Mouse (Mus musculus) midbrain, postnatal 0 days (tissue): Measurements from ENCODE around the gene Syce1l. TPM values are rescaled to one million over a fixed set of nuclear protein-coding genes. Genes with fewer than 3 reads are reported as not detected.

Source experiments
- ATAC-seq: fragments of 200-750 bp; cut with Nextera tagmentation; 2 replicates; pipeline ENCODE4 v1.8.0; 2017; ENCODE audit warnings: moderate number of reproducible peaks, mild to moderate bottlenecking, moderate TSS enrichment, moderate library complexity; ENCODE audit not compliant: low FRiP score
- DNase-seq: peaks from one replicate; pipeline ENCODE4 v3.0.0-alpha.2; 2015; ENCODE audit warnings: low spot score
- H3K27ac ChIP-seq: fragments of 300-500 bp; sonication (generic); 2 replicates; pipeline ENCODE4 v1.5.1; 2014; ENCODE audit warnings: low read depth, mild to moderate bottlenecking, low read length, mixed read lengths
- H3K27me3 ChIP-seq: fragments of 300-500 bp; sonication (generic); 2 replicates; pipeline ENCODE4 v1.6.1; 2014; ENCODE audit warnings: low read length, control low read depth, mixed read lengths; ENCODE audit not compliant: insufficient read depth
- H3K36me3 ChIP-seq: fragments of 300-500 bp; sonication (generic); 2 replicates; pipeline ENCODE4 v1.6.1; 2014; ENCODE audit warnings: low read length, control low read depth, mixed read lengths; ENCODE audit not compliant: insufficient read depth
- H3K4me1 ChIP-seq: fragments of 300-500 bp; sonication (generic); 2 replicates; pipeline ENCODE4 v1.6.1; 2014; ENCODE audit warnings: mild to moderate bottlenecking, control low read depth, antibody characterized with exemption, low read length, mixed read lengths; ENCODE audit not compliant: insufficient read depth
- H3K4me2 ChIP-seq: fragments of 300-500 bp; sonication (generic); 2 replicates; pipeline ENCODE4 v1.6.1; 2014; ENCODE audit warnings: low read depth, mild to moderate bottlenecking, low read length, mixed read lengths; ENCODE audit not compliant: poor library complexity, severe bottlenecking
- H3K4me3 ChIP-seq: fragments of 300-500 bp; sonication (generic); 2 replicates; pipeline ENCODE4 v1.5.1; 2014; ENCODE audit warnings: low read depth, mild to moderate bottlenecking, low read length, moderate library complexity
- H3K9ac ChIP-seq: fragments of 300-500 bp; sonication (generic); replicated peaks from 2 replicates; pipeline ENCODE4 v1.6.1; 2014; ENCODE audit warnings: mild to moderate bottlenecking, low read length, moderate library complexity, mixed read lengths; ENCODE audit not compliant: poor library complexity, severe bottlenecking
- H3K9me3 ChIP-seq: fragments of 300-500 bp; sonication (generic); 2 replicates; pipeline ENCODE4 v1.6.1; 2016; ENCODE audit warnings: low read length, control low read depth
- CTCF ChIP-seq: IDR thresholded peaks from 2 replicates; pipeline ENCODE4 v1.5.1; 2016; ENCODE audit warnings: antibody characterized with exemption, mild to moderate bottlenecking
- WGBS: fragments of 180-500 bp; shearing (Covaris S2); extraction: QIAGEN DNeasy Blood & Tissue Kit; methylation state at CpG from one replicate; pipeline ENCODE4 v1.1.7; 2014; 5-methylcytosine and 5-hydroxymethylcytosine counted together
- polyA plus RNA-seq: library from polyadenylated mRNA; unstranded; fragments of >200 nt; fragmentation: Nextera tagmentation; extraction: Ambion mirVana; gene quantifications from 2 replicates; pipeline ENCODE4 v1.2.1, GENCODE M21; 2015
- total RNA-seq: library from RNA; depleted of rRNA; stranded (reverse); fragments of >200 nt; gene quantifications from 2 replicates; pipeline ENCODE4 v1.2.3, GENCODE M21; 2014

Syce1l gene
- total and polyA plus RNA-seq, 2 experiments from 2014 or later = 0.65 TPM; not detected in 1

GRCm38 (mm10) chr8:113675281-113675680 lies 32.3 kb downstream of the Syce1l start:
- H3K27me3 ChIP-seq = no peaks in the 10 kb centered on the region
- no peaks in the 10 kb centered on the region for H3K4me1 ChIP-seq
- no peak for ATAC-seq
- DNase-seq = no peak
- no peak overlapping the region for H3K4me3 ChIP-seq
- no peak for TF ChIP-seq CTCF
- no peak overlapping the region for H3K4me2 ChIP-seq
- no peak overlapping the region for H3K27ac ChIP-seq
- WGBS = 71% methylated on average over 2 of the region's 2 CpGs
- no peaks in the 10 kb centered on the region for H3K9me3 ChIP-seq
- no peaks in the 10 kb centered on the region for H3K36me3 ChIP-seq
- H3K9ac ChIP-seq = no peak overlapping the region

GRCm38 (mm10) chr8:113676811-113677210 lies 33.8 kb downstream of the Syce1l start:
- Histone ChIP-seq H3K4me3 (no peak overlapping the region), H3K27me3 (no peaks in the 10 kb centered on the region), H3K27ac (no peak overlapping the region), H3K4me2 (no peak overlapping the region), H3K4me1 (no peaks in the 10 kb centered on the region), H3K9me3 (no peaks in the 10 kb centered on the region), H3K36me3 (no peaks in the 10 kb centered on the region), H3K9ac (no peak overlapping the region)
- WGBS = 77% methylated on average over 1 of the region's 1 CpGs
- ATAC-seq (no peak), DNase-seq (no peak)
- TF ChIP-seq CTCF = no peak

- H3K4me2 ChIP-seq = no peak overlapping the region
- no peaks in the 10 kb centered on the region for H3K9me3 ChIP-seq
- DNase-seq = no peak
- H3K4me1 ChIP-seq = no peaks in the 10 kb centered on the region
- no peak for TF ChIP-seq CTCF
- no peaks in the 10 kb centered on the region for H3K36me3 ChIP-seq
- H3K27me3 ChIP-seq = no peaks in the 10 kb centered on the region
- no peak overlapping the region for H3K27ac ChIP-seq
- H3K9ac ChIP-seq = no peak overlapping the region
- no peak overlapping the region for H3K4me3 ChIP-seq
- WGBS = 84% methylated on average over 3 of the region's 3 CpGs
- no peak for ATAC-seq
Observed at GRCm38 (mm10) chr8:113679361-113679760, 36.3 kb downstream of the Syce1l start.

- 76% methylated on average over 17 of the region's 17 CpGs for WGBS
- H3K27me3 ChIP-seq = no peaks in the 10 kb centered on the region
- DNase-seq = peak; percentile 75
- H3K36me3 ChIP-seq = no peaks in the 10 kb centered on the region
- H3K4me2 ChIP-seq = no peak overlapping the region
- no peaks in the 10 kb centered on the region for H3K4me1 ChIP-seq
- no peak for TF ChIP-seq CTCF
- ATAC-seq = no peak
- no peak overlapping the region for H3K9ac ChIP-seq
- no peak overlapping the region for H3K4me3 ChIP-seq
- no peak overlapping the region for H3K27ac ChIP-seq
- no peaks in the 10 kb centered on the region for H3K9me3 ChIP-seq
Observed at GRCm38 (mm10) chr8:113687889-113688542, 45.0 kb downstream of the Syce1l start.

GRCm38 (mm10) chr8:113688543-113688915 lies 45.5 kb downstream of the Syce1l start:
- TF ChIP-seq CTCF = no peak
- no peak for ATAC-seq
- WGBS = 92% methylated on average over 8 of the region's 8 CpGs

GRCm38 (mm10) chr8:113691622-113692343 lies 48.8 kb downstream of the Syce1l start:
- 59% methylated on average over 14 of the region's 14 CpGs for WGBS
- Histone ChIP-seq H3K27ac (peak overlapping the region; percentile 43; the same call in 1 of the 2 replicates), H3K36me3 (no peaks in the 10 kb centered on the region), H3K9ac (0 out of 2 replicates have a peak overlapping the region, but pooled peaks have one; percentile 4), H3K9me3 (no peaks in the 10 kb centered on the region), H3K4me3 (no peak overlapping the region), H3K4me2 (no peak overlapping the region), H3K4me1 (no peaks in the 10 kb centered on the region), H3K27me3 (no peaks in the 10 kb centered on the region)
- peak; percentile 56 for DNase-seq
- TF ChIP-seq CTCF = no peak
- ATAC-seq = no peak; the same call in 1 of the 2 replicates

More at GRCm38 (mm10) chr8:113688543-113688915, 45.5 kb downstream of the Syce1l start:
- Histone ChIP-seq H3K36me3 (no peaks in the 10 kb centered on the region), H3K9ac (no peak overlapping the region), H3K4me2 (no peak overlapping the region), H3K4me1 (no peaks in the 10 kb centered on the region), H3K27ac (no peak overlapping the region), H3K4me3 (no peak overlapping the region), H3K9me3 (no peaks in the 10 kb centered on the region), H3K27me3 (no peaks in the 10 kb centered on the region)
- DNase-seq = no peak
